In genomic region chr3:85789748-85790147, GRCm38 (mm10) we compare ENCODE assay signal across 30 mouse cellular contexts. TPM values are rescaled to one million over a fixed set of nuclear protein-coding genes. Genes with fewer than 3 reads are reported as not detected.
A peak's percentile ranks its signal among the peaks of the same experiment; 100 is the strongest.
DNase-seq lines count a peak whose midpoint lies in the region; ATAC-seq lines count a peak whose summit lies in the region.
"Had no signal": no experiment of that assay in that cellular context is flagged by ENCODE, and none has a peak within 500 bp of the region (broad histone marks: within the 10 kb centered on the region; RNA-seq: fewer than 3 reads in every experiment).

No protein-coding gene starts in this region.

- H3K27ac ChIP-seq in forebrain, embryonic 16.5 days (ENCODE audit: low read length): peak overlapping the region; percentile 45; the same call in 1 of the 2 replicates
- no peak overlapping the region for H3K27ac ChIP-seq in forebrain, embryonic 12.5 days
- H3K27ac ChIP-seq: embryonic facial prominence, embryonic 12.5 days; embryonic facial prominence, embryonic 15.5 days; gastrocnemius, adult 2 months; heart, embryonic 15.5 days; hindbrain, embryonic 10.5 days; hindbrain, embryonic 13.5 days; intestine, embryonic 15.5 days; kidney, embryonic 15.5 days had no signal

- peaks cover 4% of the 10 kb centered on the region; the same call in 1 of the 2 replicates for H3K4me1 ChIP-seq in forebrain, embryonic 16.5 days (replicated peaks; ENCODE audit: control insufficient read depth, insufficient read depth, low read length)
- no peaks in the 10 kb centered on the region for H3K4me1 ChIP-seq in forebrain, embryonic 12.5 days
- H3K4me1 ChIP-seq: embryonic facial prominence, embryonic 12.5 days; embryonic facial prominence, embryonic 15.5 days; heart, embryonic 12.5 days; heart, embryonic 15.5 days; intestine, embryonic 15.5 days had no signal

- H3K27me3 ChIP-seq in forebrain, embryonic 16.5 days (replicated peaks; ENCODE audit: control insufficient read depth, insufficient read depth, low read length): no peaks in the 10 kb centered on the region
- no peaks in the 10 kb centered on the region for H3K27me3 ChIP-seq in forebrain, embryonic 12.5 days
- H3K27me3 ChIP-seq: embryonic facial prominence, embryonic 12.5 days; embryonic facial prominence, embryonic 15.5 days; heart, embryonic 12.5 days; heart, embryonic 15.5 days; intestine, embryonic 15.5 days; kidney, embryonic 15.5 days had no signal

- no peak overlapping the region for H3K9ac ChIP-seq in forebrain, embryonic 16.5 days (replicated peaks; ENCODE audit: low read depth, low read length)
- H3K9ac ChIP-seq in forebrain, embryonic 12.5 days: no peak overlapping the region
- H3K9ac ChIP-seq: embryonic facial prominence, embryonic 12.5 days; embryonic facial prominence, embryonic 15.5 days; heart, embryonic 12.5 days; heart, embryonic 15.5 days; hindbrain, embryonic 13.5 days; intestine, embryonic 15.5 days; kidney, embryonic 15.5 days had no signal

- peak; percentile 6 for DNase-seq in cerebellum, adult 9-10 months
- peak; percentile 20 to 32 for DNase-seq in cerebellum, postnatal 25 days
- no peak for DNase-seq in cerebellum, adult 11 months
- DNase-seq in brain, adult 2 months (ENCODE audit: low read depth, low spot score): peak; percentile 30
- DNase-seq: adrenal gland, adult 8-10 months; adrenal gland, postnatal 25 days; cerebellum, adult 8-10 months; gastrocnemius, adult 2 months; gastrocnemius, postnatal 14 days; heart, adult 18-20 months; heart, postnatal 10 days; heart, postnatal 36 days; kidney, adult 11 months; kidney, adult 8-10 months had no signal

- no peak overlapping the region for H3K4me2 ChIP-seq in forebrain, embryonic 16.5 days (ENCODE audit: low read length)
- no peak overlapping the region for H3K4me2 ChIP-seq in forebrain, embryonic 12.5 days
- H3K4me2 ChIP-seq: embryonic facial prominence, embryonic 12.5 days; embryonic facial prominence, embryonic 15.5 days; heart, embryonic 12.5 days; heart, embryonic 15.5 days; hindbrain, embryonic 13.5 days; intestine, embryonic 15.5 days; kidney, embryonic 15.5 days had no signal

- H3K4me3 ChIP-seq in forebrain, embryonic 16.5 days (replicated peaks; ENCODE audit: low read length): no peak overlapping the region
- no peak overlapping the region for H3K4me3 ChIP-seq in forebrain, embryonic 12.5 days (replicated peaks)
- H3K4me3 ChIP-seq: embryonic facial prominence, embryonic 12.5 days; embryonic facial prominence, embryonic 15.5 days; erythroblast, embryonic 14.5 days; gastrocnemius, adult 2 months; heart, embryonic 12.5 days; heart, embryonic 15.5 days; hindbrain, embryonic 10.5 days; hindbrain, embryonic 13.5 days; intestine, embryonic 15.5 days; kidney, embryonic 15.5 days had no signal

- 53% methylated on average over 4 of the region's 4 CpGs for WGBS in forebrain, embryonic 16.5 days
- WGBS in forebrain, embryonic 12.5 days: 80% methylated on average over 4 of the region's 4 CpGs

- ATAC-seq in cerebellum, adult (ENCODE audit: insufficient number of reproducible peaks, low FRiP score, low TSS enrichment): no peak
- peak; percentile 73 for ATAC-seq in forebrain, embryonic 16.5 days
- no peak for ATAC-seq in forebrain, embryonic 12.5 days (ENCODE audit: low FRiP score)
- ATAC-seq in granulocyte monocyte progenitor cell, adult 5-6 weeks (replicated peaks; ENCODE audit: poor library complexity, severe bottlenecking): no peak
- ATAC-seq: activated CD4-positive, CD25-positive, alpha-beta regulatory T cell, adult 4 months; hindbrain, embryonic 16.5 days; intestine, embryonic 15.5 days had no signal

- no peaks in the 10 kb centered on the region for H3K9me3 ChIP-seq in forebrain, embryonic 16.5 days (ENCODE audit: control insufficient read depth, low read length)
- H3K9me3 ChIP-seq in forebrain, embryonic 12.5 days: no peaks in the 10 kb centered on the region
- H3K9me3 ChIP-seq: embryonic facial prominence, embryonic 12.5 days; embryonic facial prominence, embryonic 15.5 days; heart, embryonic 12.5 days; heart, embryonic 15.5 days; hindbrain, embryonic 10.5 days; hindbrain, embryonic 13.5 days; intestine, embryonic 15.5 days; kidney, embryonic 15.5 days had no signal

- no peaks in the 10 kb centered on the region for H3K36me3 ChIP-seq in forebrain, embryonic 16.5 days (ENCODE audit: control insufficient read depth, insufficient read depth)
- H3K36me3 ChIP-seq in forebrain, embryonic 12.5 days (replicated peaks): no peaks in the 10 kb centered on the region
- H3K36me3 ChIP-seq: embryonic facial prominence, embryonic 12.5 days; embryonic facial prominence, embryonic 15.5 days; heart, embryonic 12.5 days; heart, embryonic 15.5 days; hindbrain, embryonic 10.5 days; hindbrain, embryonic 13.5 days; intestine, embryonic 15.5 days; kidney, embryonic 15.5 days had no signal

RNA-seq across cellular contexts. Expression of gene Fam160a1, which starts 27.3 kb away (rescaled TPM):
- polyA plus RNA-seq in forebrain, embryonic 16.5 days (2015; fragmentation: Nextera tagmentation; extraction: Ambion mirVana): 1.4 and 1.7 TPM in 2 replicates
- 0.58 and 0.59 TPM in 2 replicates for polyA plus RNA-seq in forebrain, embryonic 12.5 days (2016; fragmentation: Nextera tagmentation; extraction: Ambion mirVana)
- not detected in 2 replicates for total RNA-seq in granulocyte monocyte progenitor cell, adult 5-6 weeks (2014; fragmentation: Nextera tagmentation)
- total RNA-seq in granulocyte monocyte progenitor cell, adult 5-6 weeks (2017): not detected in 2 replicates
- total RNA-seq: common myeloid progenitor, adult 5-6 weeks had no signal
